31 mouse cellular contexts compared by ENCODE assay signal in the genomic region with DNA sequence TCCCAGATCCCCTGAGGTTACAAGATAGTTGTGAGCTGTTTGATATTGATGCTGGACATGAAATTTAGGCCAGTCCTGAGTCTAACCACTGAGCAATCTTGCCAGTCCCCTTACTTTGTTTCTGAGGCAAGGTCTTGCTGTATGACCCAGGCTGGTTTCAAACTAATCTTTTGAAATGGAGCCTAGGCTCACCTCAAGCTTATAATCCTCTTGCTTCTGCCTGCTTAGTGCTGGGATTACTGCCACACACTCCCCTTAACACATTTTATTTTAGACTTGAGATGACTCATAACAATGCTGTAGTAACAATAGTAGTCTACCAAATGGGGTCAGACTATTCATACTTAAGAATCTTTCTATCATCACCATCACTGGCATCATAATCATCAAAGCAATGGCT. TPM values are rescaled to one million over a fixed set of nuclear protein-coding genes. Genes with fewer than 3 reads are reported as not detected.
DNase-seq lines count a peak whose midpoint lies in the region; ATAC-seq and TF ChIP-seq lines count a peak whose summit lies in the region.
"Had no signal": no experiment of that assay in that cellular context is flagged by ENCODE, and none has a peak within 500 bp of the region (broad histone marks: within the 10 kb centered on the region; RNA-seq: fewer than 3 reads in every experiment).

No protein-coding gene starts in this region.

- no peak overlapping the region for H3K9ac ChIP-seq in heart, embryonic 12.5 days
- H3K9ac ChIP-seq: embryonic facial prominence, embryonic 12.5 days; forebrain, embryonic 12.5 days had no signal

- TF ChIP-seq CTCF in layer of hippocampus, adult 2 months (conservative IDR thresholded peaks at IDR 0.05) = no peak

- no peak for DNase-seq in frontal cortex, postnatal 25 days (ENCODE audit: low spot score in 2 of 2)
- DNase-seq in heart, embryonic 10.5 days (ENCODE audit: low spot score) = peak; percentile 24
- peak; percentile 36 for DNase-seq in brain, adult 2 months (ENCODE audit: low read depth, low spot score)
- DNase-seq in retina, postnatal 1 day = peak; percentile 52
- DNase-seq in layer of hippocampus, adult 2 months (ENCODE audit: low spot score in 2 of 2) = no peak
- DNase-seq: adrenal gland, adult 8-10 months; adrenal gland, postnatal 14 days; adrenal gland, postnatal 36 days; B cell, adult 2 months; cerebellum, adult 11 months; cerebellum, adult 18-20 months; cerebellum, adult 8-10 months; cerebellum, adult 9-11 months; cerebellum, postnatal 14 days; cerebellum, postnatal 36 days had no signal

- no peak overlapping the region for H3K4me3 ChIP-seq in heart, embryonic 10.5 days
- H3K4me3 ChIP-seq in heart, embryonic 12.5 days = no peak overlapping the region
- H3K4me3 ChIP-seq in layer of hippocampus, adult 2 months = no peak overlapping the region
- H3K4me3 ChIP-seq: embryonic facial prominence, embryonic 10.5 days; embryonic facial prominence, embryonic 12.5 days; forebrain, embryonic 10.5 days; forebrain, embryonic 12.5 days had no signal

- no peaks in the 10 kb centered on the region for H3K9me3 ChIP-seq in heart, embryonic 10.5 days
- H3K9me3 ChIP-seq in heart, embryonic 12.5 days (replicated peaks) = no peaks in the 10 kb centered on the region
- H3K9me3 ChIP-seq: embryonic facial prominence, embryonic 10.5 days; embryonic facial prominence, embryonic 12.5 days; forebrain, embryonic 10.5 days; forebrain, embryonic 12.5 days; G1E had no signal

- H3K4me1 ChIP-seq in heart, embryonic 10.5 days = peaks cover 5% of the 10 kb centered on the region; the same call in 1 of the 2 replicates
- H3K4me1 ChIP-seq in heart, embryonic 12.5 days (replicated peaks) = 0 out of 2 replicates have a peak, but pooled peaks cover 5% of the 10 kb centered on the region

- H3K36me3 ChIP-seq in heart, embryonic 10.5 days = no peaks in the 10 kb centered on the region
- no peaks in the 10 kb centered on the region for H3K36me3 ChIP-seq in heart, embryonic 12.5 days
- H3K36me3 ChIP-seq: embryonic facial prominence, embryonic 10.5 days; embryonic facial prominence, embryonic 12.5 days; forebrain, embryonic 10.5 days; forebrain, embryonic 12.5 days; G1E had no signal

- H3K4me2 ChIP-seq in heart, embryonic 12.5 days = no peak overlapping the region
- H3K4me2 ChIP-seq: embryonic facial prominence, embryonic 12.5 days; forebrain, embryonic 12.5 days had no signal

- H3K27me3 ChIP-seq in heart, embryonic 10.5 days (ENCODE audit: insufficient read depth, poor library complexity, severe bottlenecking) = peaks cover 7% of the 10 kb centered on the region; the same call in 1 of the 2 replicates
- H3K27me3 ChIP-seq in heart, embryonic 12.5 days (replicated peaks) = no peaks in the 10 kb centered on the region
- H3K27me3 ChIP-seq: CH12.LX; embryonic facial prominence, embryonic 12.5 days; forebrain, embryonic 12.5 days; Patski had no signal

- ATAC-seq in frontal cortex, adult (ENCODE audit: low TSS enrichment) = peak; percentile 46; the same call in 1 of the 2 replicates
- ATAC-seq in heart, embryonic 12.5 days (ENCODE audit: insufficient number of reproducible peaks, low FRiP score) = no peak
- ATAC-seq: activated CD4-positive, CD25-positive, alpha-beta regulatory T cell, adult 4 months; CD4-positive, CD25-positive, alpha-beta regulatory T cell, adult 4 months; forebrain, embryonic 14.5 days; forebrain, embryonic 16.5 days; Patski had no signal

- no peak overlapping the region for H3K27ac ChIP-seq in heart, embryonic 10.5 days
- no peak overlapping the region for H3K27ac ChIP-seq in heart, embryonic 12.5 days (ENCODE audit: poor library complexity, severe bottlenecking)
- no peak overlapping the region for H3K27ac ChIP-seq in layer of hippocampus, adult 2 months
- H3K27ac ChIP-seq: embryonic facial prominence, embryonic 10.5 days; embryonic facial prominence, embryonic 12.5 days; forebrain, embryonic 10.5 days; forebrain, embryonic 12.5 days had no signal

RNA-seq across cellular contexts. Expression of a gene that starts 7.4 kb away (rescaled TPM):
- polyA plus RNA-seq in heart, embryonic 10.5 days (2016; fragmentation: Nextera tagmentation; extraction: Ambion mirVana) = not detected in 2 replicates
- not detected in 2 replicates for polyA plus RNA-seq in heart, embryonic 12.5 days (2016; fragmentation: Nextera tagmentation; extraction: Ambion mirVana)
- not detected for total RNA-seq in layer of hippocampus, adult 2 months (2021)
- total RNA-seq: adrenal gland, adult 18-20 months; adrenal gland, adult 8-10 months; adrenal gland, postnatal 14 days; adrenal gland, postnatal 36 days; common myeloid progenitor, adult 5-6 weeks had no signal
- polyA plus RNA-seq: activated CD4-positive, CD25-positive, alpha-beta regulatory T cell, adult 4 months; CD4-positive, CD25-positive, alpha-beta regulatory T cell, adult 4 months; embryonic facial prominence, embryonic 10.5 days; embryonic facial prominence, embryonic 14.5 days; forebrain, embryonic 10.5 days; G1E had no signal

RNA-seq across cellular contexts. Expression of a gene that starts 28.6 kb away (rescaled TPM):
- 2.9 and 5.5 TPM in 2 replicates for polyA plus RNA-seq in heart, embryonic 10.5 days (2016; fragmentation: Nextera tagmentation; extraction: Ambion mirVana)
- 4.1 and 4.9 TPM in 2 replicates for polyA plus RNA-seq in heart, embryonic 12.5 days (2016; fragmentation: Nextera tagmentation; extraction: Ambion mirVana)
- total RNA-seq in layer of hippocampus, adult 2 months (2021) = 10 to 100 TPM; 18.7 to 19.6 TPM
- total RNA-seq: common myeloid progenitor, adult 5-6 weeks; G1E had no signal

RNA-seq across cellular contexts. Expression of a gene that starts 30.0 kb away (rescaled TPM):
- polyA plus RNA-seq in heart, embryonic 10.5 days (2016; fragmentation: Nextera tagmentation; extraction: Ambion mirVana) = 6.4 TPM in 2 replicates
- polyA plus RNA-seq in heart, embryonic 12.5 days (2016; fragmentation: Nextera tagmentation; extraction: Ambion mirVana) = 7.7 TPM in 2 replicates
- 100 to 1,000 TPM; 214 TPM for total RNA-seq in layer of hippocampus, adult 2 months (2021)
- polyA plus RNA-seq: G1E had no signal

RNA-seq across cellular contexts. Expression of a gene that starts 54.7 kb away (rescaled TPM):
- polyA plus RNA-seq in heart, embryonic 10.5 days (2016; fragmentation: Nextera tagmentation; extraction: Ambion mirVana) = 348 and 488 TPM in 2 replicates
- 457 and 462 TPM in 2 replicates for polyA plus RNA-seq in heart, embryonic 12.5 days (2016; fragmentation: Nextera tagmentation; extraction: Ambion mirVana)
- total RNA-seq in layer of hippocampus, adult 2 months (2021) = 100 to 1,000 TPM; 159 to 179 TPM

Comparison
In these comparisons a context has a peak if more than half of its experiments do, and no peak if none do; other contexts are left out.
1. DNase-seq: peak in heart, embryonic 10.5 days (single experiment), brain, adult 2 months (single experiment) and retina, postnatal 1 day (single experiment); none in frontal cortex, postnatal 25 days (0 of 2) and layer of hippocampus, adult 2 months (0 of 2).